Mouse (Mus musculus) 416B (cell line): ENCODE results near the gene Sh3gl2.

Experiments
- DNase-seq: peaks from one replicate; pipeline ENCODE4 v3.0.0; 2011; ENCODE audit warnings: low read depth

Sh3gl2 gene

DNA sequence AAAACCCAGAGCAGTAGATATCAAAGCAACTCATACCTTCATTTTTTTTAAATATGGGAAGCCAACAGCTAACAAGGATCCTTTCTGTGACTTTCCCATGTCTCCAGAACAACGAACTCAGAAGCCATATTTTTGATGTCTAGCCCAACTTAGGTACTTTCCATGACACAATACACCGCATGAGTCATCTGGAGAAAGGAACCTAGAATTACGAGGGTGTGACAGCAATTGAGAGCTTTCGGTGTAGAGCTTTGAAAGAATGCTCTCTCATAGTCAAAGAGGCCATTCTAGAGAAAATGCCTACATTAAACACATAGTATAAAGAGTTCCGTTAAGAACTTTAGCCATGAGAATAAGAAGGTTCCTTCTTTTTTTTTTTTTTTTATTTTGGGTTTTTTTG lies 413.8 kb downstream of the Sh3gl2 start:
- DNase-seq = no peak

DNA sequence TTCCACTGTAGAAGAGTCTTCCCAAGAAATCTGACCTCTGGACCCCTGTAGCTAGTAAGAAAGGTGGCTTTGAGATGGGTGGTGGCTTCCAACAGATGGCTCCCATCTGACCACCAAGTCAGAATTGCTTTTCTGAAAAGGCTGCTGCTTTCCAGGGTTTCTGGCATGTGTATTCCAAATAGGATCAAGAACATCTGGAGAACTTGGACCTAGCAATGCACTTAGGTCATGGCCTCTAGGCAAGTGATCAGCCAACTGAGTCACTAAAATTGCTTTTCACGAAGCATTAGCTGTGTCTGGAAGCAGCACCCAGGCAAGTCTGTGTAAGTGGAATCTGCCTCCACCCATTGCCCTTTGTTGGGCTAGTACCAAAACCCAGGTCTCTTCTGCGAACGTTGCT lies 414.3 kb downstream of the Sh3gl2 start:
- DNase-seq = no peak

DNA sequence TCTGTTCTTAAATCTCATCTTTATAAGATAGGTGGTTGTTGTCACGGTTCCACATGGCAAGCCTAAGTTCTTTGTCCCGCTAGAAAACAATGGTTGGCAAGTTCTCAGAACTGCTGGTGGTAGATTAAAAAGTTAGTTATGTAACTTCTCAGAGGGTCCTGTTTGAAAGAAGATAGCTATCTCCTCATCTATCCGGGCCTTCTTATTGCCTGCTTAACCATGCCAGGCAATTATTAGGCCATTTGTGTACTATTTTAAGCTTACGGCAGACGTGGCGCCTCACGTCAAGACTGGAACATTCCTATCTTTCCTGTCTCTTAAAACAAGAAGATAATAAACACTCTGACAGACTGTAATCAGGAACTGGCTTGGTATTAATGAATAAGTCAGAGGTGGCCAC lies 424.5 kb downstream of the Sh3gl2 start:
- DNase-seq = no peak

DNA sequence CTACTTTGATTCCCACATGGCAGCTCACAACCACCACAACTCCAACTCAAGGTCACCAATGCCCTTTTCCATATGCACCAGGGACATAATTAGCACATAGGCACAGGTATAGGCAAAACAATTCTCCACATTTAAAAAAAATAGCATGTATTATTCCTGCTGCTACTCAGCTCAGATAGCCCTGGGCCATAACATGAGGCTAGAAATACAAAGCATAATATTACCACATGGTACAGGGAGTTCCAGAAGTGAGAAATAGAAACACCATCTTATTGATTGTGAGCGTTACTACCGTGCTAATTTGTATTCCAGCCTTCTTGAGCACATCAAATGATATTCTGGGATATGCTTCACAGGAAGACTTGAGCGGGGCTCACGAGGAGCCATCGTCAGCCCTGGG lies 464.3 kb downstream of the Sh3gl2 start:
- no peak for DNase-seq

DNA sequence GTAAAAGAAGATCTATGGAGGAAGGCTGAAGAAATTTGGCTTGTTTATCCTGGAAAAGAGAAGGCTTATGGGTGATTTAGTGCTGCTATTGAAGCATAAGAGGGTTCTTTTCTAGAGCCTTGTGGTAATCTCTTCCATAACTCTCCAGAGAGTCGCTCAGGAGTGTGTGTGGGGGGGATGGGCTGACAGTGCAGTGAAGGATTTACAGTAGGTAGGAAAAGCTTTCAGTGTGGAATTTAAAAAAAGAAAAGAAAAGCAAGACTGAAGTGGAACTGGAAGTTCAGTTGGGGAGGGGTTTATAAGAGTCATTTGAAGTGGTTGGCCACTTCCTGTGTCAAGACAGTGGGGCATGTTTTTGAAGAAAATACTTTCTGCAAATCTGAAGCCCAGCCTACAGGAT lies 464.8 kb downstream of the Sh3gl2 start:
- DNase-seq = no peak

DNA sequence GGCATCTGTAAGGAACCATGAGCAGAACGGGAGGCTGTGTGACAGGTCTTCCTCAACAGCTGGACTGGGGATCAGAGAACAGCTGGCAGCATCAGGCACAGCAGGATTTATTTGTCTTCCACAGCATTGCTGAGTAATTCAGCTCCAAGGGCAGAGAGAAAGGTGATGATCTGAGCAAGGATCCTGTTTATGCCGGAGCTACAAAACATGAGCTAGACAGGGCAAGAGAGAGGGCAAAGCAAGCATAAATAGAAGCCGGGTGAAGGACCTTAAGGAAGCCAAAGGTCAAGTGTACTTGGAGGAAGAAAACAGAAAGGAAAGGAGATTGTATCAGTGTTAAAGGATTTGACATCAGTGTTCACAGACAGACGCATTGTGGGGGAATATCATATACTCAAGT lies 467.4 kb downstream of the Sh3gl2 start:
- DNase-seq = no peak

DNA sequence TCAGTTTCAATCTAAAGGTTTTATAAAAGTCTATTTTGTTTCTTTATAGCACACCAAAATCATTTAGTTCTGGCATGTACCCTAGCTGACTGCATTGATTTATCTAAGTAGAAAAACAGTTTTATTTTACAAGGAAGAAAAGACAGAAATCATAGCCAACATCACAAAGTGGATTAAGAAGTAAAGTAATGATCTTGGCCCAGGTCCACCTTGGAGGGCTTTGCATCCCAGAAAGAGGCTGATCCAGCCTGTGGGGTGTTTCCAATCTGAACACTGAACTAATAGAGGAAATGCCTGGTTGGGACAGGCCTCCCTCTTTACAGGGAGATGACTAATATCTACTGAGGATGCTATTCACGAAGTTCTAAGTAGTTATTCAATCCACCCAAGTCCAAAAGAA lies 472.7 kb downstream of the Sh3gl2 start:
- DNase-seq = no peak

DNA sequence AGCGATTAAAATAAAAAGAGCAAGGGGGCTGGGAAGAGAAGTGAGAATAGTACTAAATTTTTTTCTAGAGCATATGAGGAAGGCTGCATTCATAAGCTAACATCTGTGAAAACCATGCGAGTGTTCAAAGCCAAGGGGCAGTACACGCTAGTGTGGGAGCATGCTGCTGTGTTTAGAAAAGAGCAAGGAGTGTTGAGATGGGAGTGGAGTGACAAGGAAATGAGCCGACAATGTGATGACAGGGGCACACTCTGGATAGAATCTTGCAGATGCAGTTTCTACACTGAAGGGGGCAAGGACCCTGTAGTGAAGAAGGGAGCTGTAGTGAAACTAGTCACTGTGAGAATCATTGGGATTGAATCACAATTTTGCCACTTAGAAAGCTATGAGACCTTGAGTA lies 481.2 kb downstream of the Sh3gl2 start:
- no peak for DNase-seq
